Mouse (Mus musculus) cerebellum, adult 18-20 months (tissue): ENCODE results near the gene Phyhd1.
A peak's percentile ranks its signal among the peaks of the same experiment; 100 is the strongest.

Experiments used
- DNase-seq, 2 experiments: peaks; one replicate each; pipeline ENCODE4 v3.0.0; 2021

Phyhd1 gene

DNA sequence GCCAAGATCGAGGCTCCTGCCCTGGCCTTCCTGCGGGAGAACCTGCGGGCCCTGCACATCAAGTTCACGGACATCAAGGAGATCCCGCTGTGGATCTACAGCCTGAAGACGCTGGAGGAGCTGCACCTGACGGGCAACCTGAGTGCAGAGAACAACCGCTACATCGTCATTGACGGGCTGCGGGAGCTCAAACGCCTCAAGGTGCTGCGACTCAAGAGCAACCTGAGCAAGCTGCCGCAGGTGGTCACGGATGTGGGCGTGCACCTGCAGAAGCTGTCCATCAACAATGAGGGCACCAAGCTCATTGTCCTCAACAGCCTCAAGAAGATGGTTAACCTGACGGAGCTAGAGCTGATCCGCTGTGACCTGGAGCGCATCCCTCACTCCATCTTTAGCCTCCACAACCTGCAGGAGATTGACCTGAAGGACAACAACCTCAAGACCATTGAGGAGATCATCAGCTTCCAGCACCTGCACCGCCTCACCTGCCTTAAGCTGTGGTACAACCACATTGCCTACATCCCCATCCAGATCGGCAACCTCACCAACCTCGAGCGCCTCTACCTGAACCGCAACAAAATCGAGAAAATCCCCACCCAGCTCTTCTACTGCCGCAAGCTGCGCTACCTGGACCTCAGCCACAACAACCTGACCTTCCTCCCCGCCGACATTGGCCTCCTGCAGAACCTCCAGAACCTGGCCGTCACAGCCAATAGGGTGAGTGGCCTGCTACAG is 9.2 kb upstream of the Phyhd1 start:
- DNase-seq: no peak

DNA sequence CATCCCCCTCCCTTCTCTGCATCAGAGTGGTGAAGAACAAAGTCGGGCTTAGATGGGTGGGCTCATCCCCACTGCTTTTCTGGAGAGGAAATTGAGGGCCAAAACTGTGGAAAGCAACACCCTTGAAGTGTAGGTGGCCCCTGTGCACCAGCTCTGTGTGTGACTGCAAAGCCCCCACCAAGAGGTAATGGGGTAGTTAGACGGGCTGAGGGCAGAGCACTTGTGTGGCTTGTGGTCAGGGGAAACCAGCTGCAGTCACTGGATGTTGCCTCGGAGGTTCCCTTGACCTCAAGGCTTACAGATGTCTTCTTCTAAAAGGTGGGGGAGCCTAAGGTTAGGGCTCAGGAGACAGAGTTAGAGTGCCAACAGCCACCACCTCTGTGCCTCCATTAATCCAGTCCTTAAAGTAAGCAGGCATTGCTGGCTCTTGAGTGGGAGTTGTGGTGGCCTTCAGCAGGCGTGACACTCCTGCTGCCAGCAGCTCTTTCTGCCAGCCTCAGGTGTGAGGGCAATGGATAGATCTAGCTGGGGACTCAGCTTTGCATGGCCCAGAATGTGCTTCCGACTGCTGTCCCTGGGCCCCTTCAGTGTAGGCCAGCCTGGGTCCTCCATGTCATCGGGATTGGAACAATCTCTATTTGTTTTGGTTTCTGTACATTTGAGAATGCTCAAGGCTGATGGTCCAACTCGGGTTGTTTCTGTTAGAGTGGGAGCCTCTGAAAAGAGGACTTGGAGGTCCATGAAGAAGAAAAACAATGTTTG is 8.1 kb upstream of the Phyhd1 start:
- DNase-seq: no peak

DNA sequence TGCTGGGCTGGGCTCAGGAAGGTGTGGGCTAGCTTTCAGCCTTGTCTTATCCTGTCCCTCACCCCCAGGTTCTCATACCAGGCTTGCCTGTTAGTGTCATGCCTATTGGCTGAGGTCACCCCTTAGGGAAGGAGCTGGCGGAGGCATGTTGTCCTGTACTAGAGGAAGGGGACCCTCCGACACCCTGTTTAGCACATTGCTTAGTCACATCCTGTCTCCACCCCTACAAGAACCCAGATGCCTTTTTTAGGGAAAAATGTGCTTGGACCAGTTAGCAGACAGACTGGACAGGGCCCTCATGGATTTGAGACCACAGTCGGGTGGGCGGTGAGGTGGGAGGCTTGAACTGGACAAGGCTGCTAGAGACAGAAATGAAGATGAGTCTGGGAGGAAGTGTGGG is 7.4 kb upstream of the Phyhd1 start:
- DNase-seq: no peak

DNA sequence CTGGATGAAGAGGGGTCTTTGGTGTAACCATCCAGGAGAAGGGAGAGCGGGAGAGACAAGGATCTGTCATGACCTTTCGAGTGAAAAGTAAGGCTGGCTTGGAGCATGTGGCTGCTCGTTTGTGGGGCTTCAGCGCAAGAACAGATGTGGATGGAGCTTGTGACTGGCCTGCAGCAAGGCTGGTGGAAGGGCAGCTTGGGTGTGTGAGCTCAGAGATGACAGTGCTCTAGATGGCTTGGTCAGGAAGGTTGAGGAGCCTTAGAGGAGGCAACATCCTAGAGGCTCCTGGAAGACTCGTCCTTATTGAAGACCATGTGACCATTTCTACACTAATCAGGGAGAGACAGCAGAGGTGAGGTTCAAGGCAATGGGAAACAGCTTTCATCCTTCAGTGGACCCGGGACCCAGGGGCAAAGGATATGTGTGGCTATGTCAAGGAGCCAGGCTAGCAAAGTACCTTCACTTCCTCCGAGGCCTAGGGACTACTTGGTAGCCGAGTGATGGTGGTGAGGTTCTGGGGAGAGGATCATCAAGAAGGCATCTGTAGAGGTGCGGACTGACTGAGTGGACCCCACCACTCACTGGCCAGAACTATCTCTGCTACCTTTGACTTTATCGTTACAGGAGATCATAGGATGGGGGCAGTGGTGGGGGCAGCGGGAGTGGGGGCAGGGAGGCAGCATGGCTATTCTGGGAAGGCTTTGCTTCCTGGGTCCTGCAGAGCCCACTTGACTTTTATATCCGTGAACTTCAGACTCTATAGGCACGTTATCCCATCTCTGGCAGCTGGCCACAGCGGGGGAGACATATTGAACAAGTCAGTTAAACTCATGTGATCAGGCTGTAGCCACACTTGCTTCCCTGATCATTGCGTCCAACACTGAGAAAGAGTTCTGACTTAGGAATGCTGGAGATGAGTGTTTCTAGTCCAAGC is 6.6 kb upstream of the Phyhd1 start:
- no peak for DNase-seq

DNA sequence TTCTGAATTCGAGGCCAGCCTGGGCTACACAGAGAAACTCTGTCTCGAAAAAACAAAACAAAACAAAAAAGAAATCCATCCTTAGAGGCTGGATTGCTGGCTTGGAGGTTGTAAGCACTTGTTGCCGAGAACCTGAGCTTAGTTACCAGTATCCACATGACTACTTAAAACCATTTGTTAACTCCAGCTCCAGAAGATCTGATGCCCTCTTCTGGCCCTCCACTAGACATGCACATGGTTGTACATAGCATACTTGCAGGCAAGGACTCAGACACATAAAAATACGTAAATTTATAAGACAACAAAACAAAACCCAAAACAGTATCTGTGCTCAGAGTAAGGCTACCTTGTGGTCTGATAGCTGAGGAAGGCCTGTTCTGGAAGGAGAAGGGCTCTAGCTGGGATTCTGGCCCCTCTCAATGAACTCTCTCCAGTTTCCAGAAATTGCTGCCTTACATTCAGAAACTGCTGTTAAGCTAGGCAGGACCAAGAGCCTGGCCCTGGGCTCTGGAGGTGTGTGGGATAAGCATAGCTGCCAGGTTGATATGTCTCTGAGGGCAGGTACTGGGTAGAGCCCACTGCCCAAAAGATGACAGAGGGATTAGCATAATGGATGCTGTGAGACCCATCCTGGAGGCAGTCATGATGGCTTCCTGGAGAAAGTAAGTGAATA is 4.8 kb upstream of the Phyhd1 start:
- DNase-seq: no peak

DNA sequence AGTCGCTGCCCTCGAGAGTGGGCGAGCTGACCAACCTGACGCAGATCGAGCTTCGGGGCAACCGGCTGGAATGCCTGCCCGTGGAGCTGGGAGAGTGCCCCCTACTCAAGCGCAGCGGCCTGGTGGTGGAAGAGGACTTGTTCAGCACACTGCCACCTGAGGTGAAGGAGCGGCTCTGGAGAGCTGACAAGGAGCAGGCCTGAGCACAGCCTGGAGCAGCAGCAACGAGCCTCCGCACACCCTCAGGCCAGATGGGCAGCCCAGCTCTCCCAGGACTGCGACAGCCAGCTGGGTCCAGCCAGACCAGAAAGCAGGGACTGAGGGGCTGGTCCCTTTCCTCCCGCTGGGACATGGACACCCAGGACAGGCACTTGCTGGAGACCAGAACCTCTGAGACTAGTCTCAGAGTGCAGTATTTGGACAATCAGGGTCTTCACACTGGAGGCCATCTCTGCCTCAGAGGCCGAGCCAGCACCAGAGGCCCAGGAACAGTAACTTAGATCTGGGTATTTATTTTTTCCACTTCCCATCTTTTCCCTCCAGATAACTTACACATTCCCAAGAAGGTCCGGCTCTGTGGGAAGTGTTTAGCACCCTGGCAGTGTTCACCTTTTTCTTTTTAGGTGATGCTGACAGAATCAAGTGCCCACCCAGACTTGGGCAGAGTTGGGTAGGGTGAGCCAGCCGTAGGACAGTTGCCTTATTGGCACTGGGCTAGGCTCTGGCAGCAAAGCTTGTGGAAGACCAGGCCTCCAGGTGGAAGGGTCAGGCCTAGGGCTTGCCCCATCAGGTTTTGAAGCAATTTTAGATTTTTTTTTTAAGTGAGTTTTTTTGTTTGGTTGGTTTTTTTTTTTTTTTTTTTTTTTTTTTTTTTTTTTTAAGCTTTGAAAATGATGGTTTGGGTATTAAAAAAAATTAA is 3.8 kb upstream of the Phyhd1 start:
- DNase-seq: peak in 1 of 2 experiments; percentile 47

DNA sequence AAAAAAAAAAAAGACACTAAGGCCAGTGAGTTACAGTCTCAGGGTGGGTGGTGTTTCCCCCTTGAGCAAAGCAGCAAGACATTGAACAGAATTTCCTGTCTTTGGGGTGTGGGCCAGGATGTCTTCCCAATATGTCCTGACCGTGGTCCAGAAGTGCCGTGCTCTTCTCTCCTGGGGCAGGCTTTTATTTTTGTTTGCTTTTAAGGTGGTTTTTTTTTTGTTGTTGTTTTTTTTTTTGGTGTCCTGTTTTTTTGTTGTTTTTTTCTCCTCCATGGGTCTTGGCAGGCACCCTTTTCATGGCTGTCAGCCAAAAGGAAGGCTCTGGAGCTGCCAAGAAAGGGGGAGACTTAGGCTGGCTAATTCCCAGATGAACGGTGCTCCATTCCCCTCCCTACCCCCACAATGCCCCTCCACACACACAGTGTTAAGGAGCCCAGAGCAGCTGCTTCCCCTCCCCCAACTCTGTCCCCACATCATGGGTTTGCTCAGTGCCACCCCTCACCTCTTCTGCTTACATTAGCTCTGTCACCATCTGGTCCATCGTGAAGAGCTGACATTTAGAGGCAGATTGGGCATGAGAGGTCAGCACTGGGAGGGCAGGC is 3.1 kb upstream of the Phyhd1 start:
- peak; percentile 70 to 80 for DNase-seq

DNA sequence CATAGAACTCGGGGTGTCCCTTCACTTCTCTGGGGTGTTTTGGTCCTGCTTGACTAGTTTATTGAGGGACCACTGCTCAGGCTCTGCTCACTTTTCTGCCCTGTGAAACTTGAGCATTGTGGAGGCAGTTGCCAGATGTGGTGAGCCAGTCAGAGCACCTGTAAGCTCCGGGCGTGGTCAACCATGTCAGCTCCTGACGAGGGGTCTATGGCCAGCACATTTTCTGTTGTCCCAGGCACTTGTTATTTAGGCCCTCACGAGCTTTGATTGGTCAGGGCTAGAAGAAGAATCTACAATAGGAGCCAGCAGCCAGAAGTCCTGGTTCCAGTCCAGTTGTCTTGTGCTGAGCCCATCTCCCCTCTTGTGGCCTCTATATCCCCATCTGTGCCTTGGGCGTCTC is 2.2 kb upstream of the Phyhd1 start:
- no peak for DNase-seq

DNA sequence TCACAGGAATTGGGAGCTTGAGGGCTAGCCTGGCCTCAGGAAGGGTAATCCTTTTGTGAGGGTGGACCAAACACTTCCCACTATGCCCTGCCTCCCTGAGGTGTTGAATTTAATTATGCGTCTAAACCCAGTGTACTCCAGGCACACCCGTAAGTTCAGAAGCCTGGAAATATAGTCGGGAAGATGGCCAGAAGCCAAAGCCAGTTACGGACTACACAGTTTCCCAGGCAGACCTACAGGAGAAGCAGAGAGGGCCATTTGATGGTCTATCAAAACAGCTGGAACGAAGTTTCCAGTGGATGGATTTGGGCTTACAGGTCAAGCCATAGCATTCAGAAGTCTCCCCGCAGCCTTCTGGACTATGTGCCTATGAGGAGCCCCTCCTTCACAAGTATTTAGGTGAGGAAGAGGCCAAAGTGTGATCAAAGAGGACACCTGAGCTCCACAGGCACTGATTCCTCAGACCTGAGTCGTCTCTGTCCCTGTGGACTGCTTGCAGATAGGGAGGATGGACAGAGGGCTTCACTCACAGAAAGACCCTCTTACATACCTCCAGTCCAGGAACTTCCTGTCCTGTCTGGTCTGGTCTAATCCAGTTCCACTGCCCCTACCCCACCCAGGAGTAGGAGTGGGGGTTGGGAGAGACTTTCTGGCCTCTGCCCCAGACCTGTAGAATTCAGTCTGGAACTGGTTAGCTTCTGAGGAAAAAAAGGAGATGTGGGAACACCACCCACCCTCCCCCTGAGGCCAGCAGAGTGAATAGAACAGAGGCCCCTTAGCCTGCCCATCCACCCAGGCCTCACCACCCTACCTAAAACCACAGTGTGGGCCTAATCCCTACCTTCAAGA is 1.1 kb upstream of the Phyhd1 start:
- no peak for DNase-seq

DNA sequence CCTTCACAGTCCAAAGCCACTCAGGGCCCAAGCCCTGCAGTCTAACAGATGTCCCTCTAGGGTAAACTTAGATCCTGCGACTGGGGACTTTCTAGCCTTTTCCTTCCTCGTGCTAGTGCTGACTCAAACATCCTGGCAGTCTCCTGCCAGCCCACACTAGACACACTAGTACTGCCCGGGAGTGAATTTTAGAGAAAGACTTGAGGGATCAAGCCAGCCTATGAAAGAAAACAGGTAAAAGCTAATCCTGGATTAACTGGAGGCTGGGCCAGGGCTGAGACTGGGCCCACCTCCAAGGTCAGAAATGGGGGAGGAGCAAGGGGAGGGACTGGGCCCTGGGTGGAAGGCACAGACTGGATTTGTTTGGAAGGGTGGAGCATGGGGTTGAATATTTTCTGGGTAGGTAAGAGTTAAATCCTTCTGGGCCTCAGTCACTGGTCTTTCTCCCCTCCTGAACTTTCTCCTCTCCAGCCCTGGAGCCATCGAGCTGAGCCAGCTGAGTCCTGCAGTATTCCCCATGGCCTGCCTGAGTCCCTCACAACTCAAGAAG is 464 bp downstream of the Phyhd1 start:
- peak; percentile 53 for DNase-seq

DNA sequence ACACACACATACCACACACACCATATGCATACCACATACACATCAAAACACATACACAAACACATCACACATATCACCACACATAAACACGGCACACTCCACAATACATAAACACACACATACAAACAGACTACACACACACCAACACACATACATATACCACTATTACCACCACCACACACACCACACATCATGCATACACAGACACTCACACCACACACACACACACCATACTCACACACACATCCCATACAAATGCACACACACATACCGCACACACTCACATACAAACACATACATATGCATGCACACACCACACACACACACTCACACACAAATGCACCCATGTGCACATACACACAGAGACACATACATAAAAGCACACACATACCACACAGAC is 1.5 kb downstream of the Phyhd1 start:
- no peak for DNase-seq

DNA sequence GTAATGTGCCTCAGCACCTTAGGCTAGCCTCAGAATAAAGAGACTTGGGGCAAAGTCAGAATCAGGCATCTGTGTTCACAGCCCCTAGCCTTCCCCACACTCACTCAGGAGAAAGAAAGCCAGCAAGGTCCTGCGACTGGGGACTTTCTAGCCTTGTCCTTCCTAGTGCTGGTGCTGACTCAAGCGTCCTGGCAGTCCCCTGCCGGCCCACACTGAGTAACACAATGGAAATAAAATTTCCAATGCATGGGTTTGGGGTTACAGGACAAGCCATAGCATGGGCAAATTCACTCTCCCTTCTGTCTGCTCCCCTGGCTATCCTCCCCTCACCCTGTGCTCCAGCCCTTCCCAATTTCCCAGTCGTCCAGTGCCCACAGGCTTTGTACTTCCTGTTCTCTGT is 2.4 kb downstream of the Phyhd1 start:
- no peak for DNase-seq

DNA sequence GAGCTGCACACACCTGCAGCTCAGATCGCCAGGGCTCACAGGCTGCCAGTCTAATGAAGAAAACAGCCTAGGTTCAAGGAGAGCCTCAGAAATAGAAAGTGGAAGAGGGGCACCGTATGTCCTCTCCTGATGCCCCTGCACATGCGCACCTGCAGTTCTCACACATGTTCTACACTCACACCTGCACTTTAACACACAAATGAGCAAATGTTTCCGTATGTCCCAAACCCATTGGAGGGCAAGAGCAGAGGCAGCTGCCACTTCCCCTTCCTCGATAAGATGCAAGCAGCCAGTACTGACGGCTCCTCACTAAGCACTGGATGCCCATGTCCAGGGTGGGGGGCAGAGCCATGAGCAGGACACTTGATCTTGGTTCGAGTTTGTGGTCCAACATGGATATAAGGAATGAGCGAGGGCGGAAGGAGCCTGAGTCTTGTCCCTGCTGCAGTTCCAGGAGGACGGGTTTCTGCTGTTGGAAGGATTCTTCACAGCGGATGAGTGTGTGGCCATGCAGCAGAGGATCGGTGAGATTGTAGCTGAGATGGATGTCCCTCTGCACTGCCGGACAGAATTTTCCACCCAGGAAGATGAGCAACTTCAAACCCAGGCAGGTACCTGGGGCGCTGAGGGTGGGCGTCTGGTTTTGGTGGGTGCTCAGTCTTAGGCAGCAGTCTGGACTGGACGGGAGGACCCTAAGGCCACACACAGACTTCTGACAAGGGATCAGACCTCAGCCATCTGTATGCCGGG is 3.4 kb downstream of the Phyhd1 start:
- no peak for DNase-seq

DNA sequence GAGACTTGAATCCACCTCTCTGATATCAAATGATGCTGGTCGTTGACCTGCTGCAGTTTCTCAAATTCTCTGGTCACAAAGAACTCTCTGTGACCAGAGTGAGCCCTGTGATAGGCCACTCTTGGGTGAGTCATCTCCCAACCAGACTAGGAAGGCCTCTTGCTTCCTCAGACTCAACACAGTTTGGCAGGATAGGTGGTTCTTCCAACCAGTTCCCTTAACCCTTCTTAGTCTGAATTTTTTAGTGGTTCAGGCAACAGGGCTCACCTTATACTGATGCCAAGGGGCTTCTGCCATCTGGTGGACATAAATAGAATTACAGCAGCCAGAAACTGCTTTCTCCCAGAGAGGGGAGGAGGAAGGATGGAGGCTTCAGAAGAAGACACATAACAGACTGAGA is 4.1 kb downstream of the Phyhd1 start:
- peak; percentile 79 to 85 for DNase-seq

DNA sequence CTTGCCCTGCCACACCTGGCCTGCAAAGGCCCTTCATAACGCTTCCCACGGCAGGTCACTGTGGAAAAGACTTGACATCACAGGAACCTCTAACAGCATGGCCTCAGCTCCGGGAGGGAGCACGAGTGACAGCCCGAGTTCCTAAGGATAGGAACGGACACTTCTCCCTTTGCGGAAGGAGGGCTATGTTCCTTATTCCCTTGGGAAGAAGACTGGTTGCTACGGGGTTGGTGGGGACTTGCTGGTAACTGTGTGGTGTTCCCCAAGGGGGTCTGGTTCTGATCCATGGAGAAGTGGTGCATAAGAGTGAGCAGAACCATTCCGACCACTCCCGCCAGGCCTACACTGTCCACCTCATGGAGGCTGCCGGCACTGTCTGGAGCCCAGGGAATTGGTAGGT is 14.7 kb downstream of the Phyhd1 start, which contains the start of gene Gm28038:
TSS of gene Gm28038 (plus strand) at position 301 of the 400 bp plus-strand sequence.
- no peak for DNase-seq

DNA sequence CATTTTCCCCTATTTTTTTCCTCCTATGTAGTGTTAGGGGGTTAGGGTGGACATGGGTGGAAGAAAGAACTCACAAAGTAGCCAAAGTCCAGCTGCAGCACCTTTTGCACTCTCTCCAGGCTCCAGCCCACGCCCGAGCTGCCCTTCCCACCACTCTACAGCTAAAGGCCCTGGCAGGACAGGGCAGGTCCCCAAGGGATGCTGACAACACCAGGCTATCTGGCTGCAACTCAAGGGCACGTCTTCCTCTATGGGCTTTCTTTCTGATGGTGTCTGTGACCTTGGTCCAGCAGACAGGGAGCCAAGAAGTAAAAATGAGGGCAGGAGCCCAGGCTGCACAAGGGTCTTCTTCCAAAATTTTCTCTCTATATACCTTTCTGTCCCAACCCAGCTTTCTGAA is 15.6 kb downstream of the Phyhd1 start:
- no peak for DNase-seq

DNA sequence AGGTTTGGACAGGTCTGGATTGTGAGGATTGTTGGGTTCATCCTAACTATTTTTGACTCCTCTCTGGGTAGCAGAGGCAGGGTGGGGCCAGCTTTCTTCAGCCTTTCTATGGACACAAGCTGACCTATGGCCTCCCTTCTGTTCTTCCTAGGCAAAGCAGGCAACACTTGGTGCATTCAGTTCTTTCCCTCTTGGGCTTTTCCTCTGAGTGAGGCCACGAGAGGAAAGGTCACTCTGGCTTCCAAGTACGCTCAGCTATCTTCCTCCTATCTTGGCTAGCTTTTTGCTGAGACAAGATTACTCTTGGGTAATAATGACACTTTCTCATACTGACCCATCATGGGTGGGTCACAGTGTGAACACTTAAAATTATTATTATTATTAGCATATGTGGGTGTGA is 17.2 kb downstream of the Phyhd1 start:
- no peak for DNase-seq

DNA sequence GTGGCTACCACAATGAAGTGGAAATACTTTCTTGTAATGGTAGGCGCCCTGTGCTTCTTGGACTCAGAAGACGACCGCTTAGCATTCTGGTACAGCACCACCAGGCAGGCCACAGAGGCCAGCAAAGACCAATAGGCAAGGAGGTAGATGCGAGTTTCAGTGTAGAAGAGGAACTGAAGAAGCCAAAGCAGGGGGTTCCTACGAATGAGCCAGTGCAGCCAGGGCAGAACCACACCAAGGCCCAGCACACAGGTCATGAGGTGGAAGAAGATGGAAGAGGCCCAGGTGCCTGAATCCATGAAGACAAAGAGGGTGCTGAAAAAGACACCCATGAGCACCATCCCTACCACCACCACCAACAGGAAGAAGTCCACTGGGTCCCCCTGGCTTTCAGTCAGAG is 19.0 kb downstream of the Phyhd1 start:
- no peak for DNase-seq
